Mouse (Mus musculus): ENCODE results near the gene Fam131a. TPM values are rescaled to one million over a fixed set of nuclear protein-coding genes. Genes with fewer than 3 reads are reported as not detected.
"Not testable (repeated sequence)": the region's sequence is repeated elsewhere in the genome, so short reads cannot be mapped to it uniquely, and the experiment has no call there.

Gene Fam131a
- 11.2 and 11.8 TPM in 2 replicates for polyA plus RNA-seq (2014; fragmentation: Nextera tagmentation; extraction: Ambion mirVana)

- Histone ChIP-seq H3K4me3 (ENCODE audit: low read depth, low read length) (peak within 1 kb of the TSS; percentile 41), H3K27me3 (ENCODE audit: control insufficient read depth, insufficient read depth, low read length) (no peaks in the 10 kb centered on the region), H3K4me1 (replicated peaks; ENCODE audit: control insufficient read depth, insufficient read depth, low read length) (peaks cover 9% of the 10 kb centered on the region), H3K9ac (ENCODE audit: low read depth, low read length) (peak within 1 kb of the TSS; percentile 52), H3K27ac (ENCODE audit: low read depth, low read length) (peak within 1 kb of the TSS; percentile 80), H3K4me2 (replicated peaks; ENCODE audit: low read depth, low read length) (peak within 1 kb of the TSS; percentile 72), H3K9me3 (ENCODE audit: control insufficient read depth, low read length) (no peaks in the 10 kb centered on the region), H3K36me3 (ENCODE audit: control insufficient read depth, insufficient read depth, low read length) (peaks cover 9% of the 10 kb centered on the region)
- ATAC-seq (ENCODE audit: low FRiP score) (peak; percentile 95), DNase-seq (ENCODE audit: low spot score) (peak; percentile 95)
- WGBS, result under 1% methylated on average over 33 of the region's 37 CpGs
Measured at GRCm38 (mm10) chr16:20693111-20693701, at the start of gene Fam131a. Gene Fam131a, plus strand, starts transcription at chr16:20693241.

- no peak overlapping the region for H3K4me2 ChIP-seq (replicated peaks; ENCODE audit: low read depth, low read length)
- H3K4me1 ChIP-seq (replicated peaks; ENCODE audit: control insufficient read depth, insufficient read depth, low read length), result no peaks in the 10 kb centered on the region; the same call in 1 of the 2 replicates
- H3K4me3 ChIP-seq (ENCODE audit: low read depth, low read length), result no peak overlapping the region
- H3K27me3 ChIP-seq (ENCODE audit: control insufficient read depth, insufficient read depth, low read length), result no peaks in the 10 kb centered on the region
- 84% methylated on average over 7 of the region's 7 CpGs for WGBS
- DNase-seq (ENCODE audit: low spot score) (no peak), ATAC-seq (ENCODE audit: low FRiP score) (no peak)
- no peak overlapping the region for H3K27ac ChIP-seq (ENCODE audit: low read depth, low read length)
- no peaks in the 10 kb centered on the region for H3K9me3 ChIP-seq (ENCODE audit: control insufficient read depth, low read length)
- no peaks in the 10 kb centered on the region for H3K36me3 ChIP-seq (ENCODE audit: control insufficient read depth, insufficient read depth, low read length)
- no peak overlapping the region for H3K9ac ChIP-seq (ENCODE audit: low read depth, low read length)
Measured at GRCm38 (mm10) chr16:20643911-20644310, 49.1 kb upstream of the Fam131a start.

GRCm38 (mm10) chr16:20651076-20651946 is 41.7 kb upstream of the Fam131a start, which contains the start of gene Psmd2:
Gene Psmd2, plus strand, starts transcription at chr16:20651652.
- DNase-seq (ENCODE audit: low spot score) (peak; percentile 98), ATAC-seq (ENCODE audit: low FRiP score) (peak; percentile 98)
- no peaks in the 10 kb centered on the region for H3K27me3 ChIP-seq (ENCODE audit: control insufficient read depth, insufficient read depth, low read length)
- peak within 1 kb of the TSS; percentile 81 for H3K4me2 ChIP-seq (replicated peaks; ENCODE audit: low read depth, low read length)
- H3K9ac ChIP-seq (ENCODE audit: low read depth, low read length), result peak within 1 kb of the TSS; percentile 80
- no peaks in the 10 kb centered on the region for H3K9me3 ChIP-seq (ENCODE audit: control insufficient read depth, low read length)
- WGBS, result 2% methylated on average over 45 of the region's 46 CpGs
- H3K4me1 ChIP-seq (replicated peaks; ENCODE audit: control insufficient read depth, insufficient read depth, low read length), result no peaks in the 10 kb centered on the region
- H3K4me3 ChIP-seq (ENCODE audit: low read depth, low read length), result peak within 1 kb of the TSS; percentile 72
- H3K27ac ChIP-seq (ENCODE audit: low read depth, low read length), result peak within 1 kb of the TSS; percentile 63
- H3K36me3 ChIP-seq (ENCODE audit: control insufficient read depth, insufficient read depth, low read length), result no peaks in the 10 kb centered on the region

GRCm38 (mm10) chr16:20651947-20652310 is 41.1 kb upstream of the Fam131a start:
- H3K4me3 ChIP-seq (ENCODE audit: low read depth, low read length), result peak overlapping the region; percentile 72
- H3K9ac ChIP-seq (ENCODE audit: low read depth, low read length), result peak overlapping the region; percentile 80
- no peak; the same call in 1 of the 2 replicates for ATAC-seq (ENCODE audit: low FRiP score)
- H3K4me1 ChIP-seq (replicated peaks; ENCODE audit: control insufficient read depth, insufficient read depth, low read length), result no peaks in the 10 kb centered on the region
- 12% methylated on average over 12 of the region's 12 CpGs for WGBS
- peak overlapping the region; percentile 81 for H3K4me2 ChIP-seq (replicated peaks; ENCODE audit: low read depth, low read length)
- 0 out of 2 replicates have a peak, but pooled peaks cover under 1% of the 10 kb centered on the region for H3K36me3 ChIP-seq (ENCODE audit: control insufficient read depth, insufficient read depth, low read length)
- DNase-seq (ENCODE audit: low spot score), result no peak
- peak overlapping the region; percentile 63 for H3K27ac ChIP-seq (ENCODE audit: low read depth, low read length)
- H3K9me3 ChIP-seq (ENCODE audit: control insufficient read depth, low read length), result no peaks in the 10 kb centered on the region
- no peaks in the 10 kb centered on the region for H3K27me3 ChIP-seq (ENCODE audit: control insufficient read depth, insufficient read depth, low read length)

- 63% methylated on average over 2 of the region's 2 CpGs for WGBS
- H3K27ac ChIP-seq (ENCODE audit: low read depth, low read length), result no peak overlapping the region
- no peaks in the 10 kb centered on the region for H3K9me3 ChIP-seq (ENCODE audit: control insufficient read depth, low read length)
- H3K4me3 ChIP-seq (ENCODE audit: low read depth, low read length), result no peak overlapping the region
- no peak for ATAC-seq (ENCODE audit: low FRiP score)
- no peak overlapping the region for H3K4me2 ChIP-seq (replicated peaks; ENCODE audit: low read depth, low read length)
- no peaks in the 10 kb centered on the region for H3K27me3 ChIP-seq (ENCODE audit: control insufficient read depth, insufficient read depth, low read length)
- H3K9ac ChIP-seq (ENCODE audit: low read depth, low read length), result no peak overlapping the region
- 0 out of 2 replicates have a peak, but pooled peaks cover 5% of the 10 kb centered on the region for H3K36me3 ChIP-seq (ENCODE audit: control insufficient read depth, insufficient read depth, low read length)
- no peak for DNase-seq (ENCODE audit: low spot score)
- no peaks in the 10 kb centered on the region for H3K4me1 ChIP-seq (replicated peaks; ENCODE audit: control insufficient read depth, insufficient read depth, low read length)
Measured at GRCm38 (mm10) chr16:20653315-20653714, 39.7 kb upstream of the Fam131a start.

GRCm38 (mm10) chr16:20657661-20658060 is 35.4 kb upstream of the Fam131a start:
- H3K4me3 ChIP-seq (ENCODE audit: low read depth, low read length), result no peak overlapping the region
- H3K9ac ChIP-seq (ENCODE audit: low read depth, low read length), result no peak overlapping the region
- WGBS, result 90% methylated on average over 4 of the region's 4 CpGs
- H3K36me3 ChIP-seq (ENCODE audit: control insufficient read depth, insufficient read depth, low read length), result peaks cover 26% of the 10 kb centered on the region
- no peak overlapping the region for H3K27ac ChIP-seq (ENCODE audit: low read depth, low read length)
- no peaks in the 10 kb centered on the region for H3K9me3 ChIP-seq (ENCODE audit: control insufficient read depth, low read length)
- DNase-seq (ENCODE audit: low spot score), result no peak
- ATAC-seq (ENCODE audit: low FRiP score), result no peak
- H3K4me1 ChIP-seq (replicated peaks; ENCODE audit: control insufficient read depth, insufficient read depth, low read length), result no peaks in the 10 kb centered on the region
- no peak overlapping the region for H3K4me2 ChIP-seq (replicated peaks; ENCODE audit: low read depth, low read length)
- H3K27me3 ChIP-seq (ENCODE audit: control insufficient read depth, insufficient read depth, low read length), result no peaks in the 10 kb centered on the region

GRCm38 (mm10) chr16:20668013-20668412 is 25.0 kb upstream of the Fam131a start, which contains the start of gene Eif4g1:
Gene Eif4g1, plus strand, starts transcription at chr16:20668313.
- not testable (repeated sequence) for H3K4me3 ChIP-seq (ENCODE audit: low read depth, low read length); H3K36me3 ChIP-seq (ENCODE audit: control insufficient read depth, insufficient read depth, low read length); ATAC-seq (ENCODE audit: low FRiP score); DNase-seq (ENCODE audit: low spot score); H3K27ac ChIP-seq (ENCODE audit: low read depth, low read length); H3K27me3 ChIP-seq (ENCODE audit: control insufficient read depth, insufficient read depth, low read length); H3K4me1 ChIP-seq (replicated peaks; ENCODE audit: control insufficient read depth, insufficient read depth, low read length); H3K4me2 ChIP-seq (replicated peaks; ENCODE audit: low read depth, low read length); H3K9me3 ChIP-seq (ENCODE audit: control insufficient read depth, low read length); H3K9ac ChIP-seq (ENCODE audit: low read depth, low read length)
- 90% methylated on average over 3 of the region's 6 CpGs for WGBS

- H3K9me3 ChIP-seq (ENCODE audit: control insufficient read depth, low read length), result no peaks in the 10 kb centered on the region
- H3K27me3 ChIP-seq (ENCODE audit: control insufficient read depth, insufficient read depth, low read length), result no peaks in the 10 kb centered on the region
- ATAC-seq (ENCODE audit: low FRiP score), result no peak
- H3K27ac ChIP-seq (ENCODE audit: low read depth, low read length), result no peak overlapping the region
- H3K4me1 ChIP-seq (replicated peaks; ENCODE audit: control insufficient read depth, insufficient read depth, low read length), result peaks cover 4% of the 10 kb centered on the region; the same call in 1 of the 2 replicates
- WGBS, result 79% methylated on average over 3 of the region's 3 CpGs
- H3K4me2 ChIP-seq (replicated peaks; ENCODE audit: low read depth, low read length), result no peak overlapping the region
- DNase-seq (ENCODE audit: low spot score), result no peak
- H3K4me3 ChIP-seq (ENCODE audit: low read depth, low read length), result no peak overlapping the region
- H3K36me3 ChIP-seq (ENCODE audit: control insufficient read depth, insufficient read depth, low read length), result no peaks in the 10 kb centered on the region
- no peak overlapping the region for H3K9ac ChIP-seq (ENCODE audit: low read depth, low read length)
Measured at GRCm38 (mm10) chr16:20670291-20670690, 22.8 kb upstream of the Fam131a start.

All from hindbrain, embryonic 11.5 days (tissue).